Mouse (Mus musculus) hindbrain, embryonic 11.5 days (tissue): Measurements from ENCODE around the gene Gm15013. TPM values are rescaled to one million over a fixed set of nuclear protein-coding genes. Genes with fewer than 3 reads are reported as not detected.
A peak's percentile ranks its signal among the peaks of the same experiment; 100 is the strongest.
"Not testable (repeated sequence)": the region's sequence is repeated elsewhere in the genome, so short reads cannot be mapped to it uniquely, and the experiment has no call there.

ENCODE experiments used
- ATAC-seq: fragments of 200-750 bp; cut with Nextera tagmentation; 2 replicates; pipeline ENCODE4 v1.8.0; 2017; ENCODE audit warnings: mild to moderate bottlenecking, moderate TSS enrichment, moderate library complexity; ENCODE audit not compliant: low FRiP score
- DNase-seq: peaks from one replicate; pipeline ENCODE4 v3.0.0-alpha.2; 2015; ENCODE audit warnings: low spot score
- H3K27ac ChIP-seq: fragments of 300-500 bp; sonication (generic); 2 replicates; pipeline ENCODE4 v1.5.1; 2014; ENCODE audit warnings: mild to moderate bottlenecking, low read depth, low read length
- H3K27me3 ChIP-seq: fragments of 300-500 bp; sonication (generic); 2 replicates; pipeline ENCODE4 v1.6.1; 2014; ENCODE audit warnings: mild to moderate bottlenecking, low read length, moderate library complexity, mixed read lengths; ENCODE audit not compliant: control insufficient read depth, insufficient read depth
- H3K36me3 ChIP-seq: fragments of 300-500 bp; sonication (generic); 2 replicates; pipeline ENCODE4 v1.6.1; 2014; ENCODE audit warnings: mild to moderate bottlenecking, low read length, moderate library complexity, mixed read lengths; ENCODE audit not compliant: control insufficient read depth, insufficient read depth
- H3K4me1 ChIP-seq: fragments of 300-500 bp; sonication (generic); replicated peaks from 2 replicates; pipeline ENCODE4 v1.6.1; 2014; ENCODE audit warnings: low read length, mixed read lengths; ENCODE audit not compliant: control insufficient read depth, insufficient read depth
- H3K4me2 ChIP-seq: fragments of 300-500 bp; sonication (generic); replicated peaks from 2 replicates; pipeline ENCODE4 v1.6.1; 2014; ENCODE audit warnings: mild to moderate bottlenecking, low read depth, low read length
- H3K4me3 ChIP-seq: fragments of 300-500 bp; sonication (generic); 2 replicates; pipeline ENCODE4 v1.5.1; 2014; ENCODE audit warnings: low read depth, low read length
- H3K9ac ChIP-seq: fragments of 300-500 bp; sonication (generic); 2 replicates; pipeline ENCODE4 v1.6.1; 2014; ENCODE audit warnings: low read depth, low read length
- H3K9me3 ChIP-seq: fragments of 300-500 bp; sonication (generic); 2 replicates; pipeline ENCODE4 v1.6.1; 2016; ENCODE audit warnings: low read length; ENCODE audit not compliant: control insufficient read depth
- WGBS: fragments of 180-500 bp; shearing (Covaris S2); extraction: QIAGEN DNeasy Blood & Tissue Kit; methylation state at CpG from one replicate; pipeline ENCODE4 v1.1.7; 2014; 5-methylcytosine and 5-hydroxymethylcytosine counted together
- polyA plus RNA-seq: library from polyadenylated mRNA; unstranded; fragments of >200 nt; fragmentation: Nextera tagmentation; extraction: Ambion mirVana; gene quantifications from 2 replicates; pipeline ENCODE4 v1.2.1, GENCODE M21; 2014

Gene Gm15013
- polyA plus RNA-seq, result 0.28 TPM in 1 of 2 replicates, not detected in the other

DNA sequence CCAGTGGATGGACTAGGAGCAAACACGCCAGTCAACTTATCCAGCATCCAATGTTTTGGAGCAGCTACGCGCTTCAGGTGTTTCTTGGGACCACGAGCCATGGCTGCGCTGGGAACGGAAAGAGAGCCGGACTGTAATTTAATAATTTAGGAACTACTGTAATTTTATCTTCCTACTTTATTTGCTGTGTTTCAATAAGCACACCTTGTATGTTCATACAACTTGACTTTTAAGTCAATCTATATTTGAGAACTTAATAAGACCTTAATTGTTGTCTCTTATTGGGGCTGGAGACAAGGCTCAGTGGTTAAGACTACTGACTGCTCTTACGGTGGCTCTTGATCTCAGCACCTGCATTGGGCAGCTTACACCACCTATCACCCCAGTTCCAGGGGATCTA is at the start of gene Gm15013:
Gene Gm15013 (minus strand): TSS at position 101 of the 400 bp plus-strand sequence.
- H3K9me3 ChIP-seq, result no peaks in the 10 kb centered on the region
- no peaks in the 10 kb centered on the region for H3K36me3 ChIP-seq
- ATAC-seq (no peak), DNase-seq (no peak)
- no peaks in the 10 kb centered on the region for H3K4me1 ChIP-seq
- no peak within 1 kb of the TSS for H3K4me3 ChIP-seq
- H3K27me3 ChIP-seq, result no peaks in the 10 kb centered on the region
- H3K4me2 ChIP-seq, result no peak within 1 kb of the TSS
- no peak within 1 kb of the TSS for H3K27ac ChIP-seq
- 95% methylated on average over 8 of the region's 8 CpGs for WGBS
- no peak within 1 kb of the TSS for H3K9ac ChIP-seq

DNA sequence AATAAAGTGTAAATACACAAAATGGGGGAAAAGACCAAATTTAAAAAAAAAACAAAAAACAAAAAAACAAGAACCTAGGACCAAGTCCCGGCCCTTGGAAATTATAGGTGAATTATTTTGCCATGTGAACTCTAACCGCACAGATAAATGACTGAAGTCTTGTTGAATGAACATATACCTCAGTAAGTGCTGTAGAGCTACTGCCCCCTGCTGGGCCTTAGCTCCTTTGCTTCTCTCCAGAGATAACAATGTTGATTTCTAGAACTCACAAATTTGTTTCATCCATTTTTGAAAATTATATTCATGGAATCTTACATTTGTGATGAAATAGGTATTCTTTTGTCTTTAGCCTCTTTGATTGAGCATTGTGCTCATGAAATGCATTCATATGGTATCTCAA is 48.3 kb upstream of the Gm15013 start:
- DNase-seq, result peak; percentile 40
- H3K4me1 ChIP-seq, result no peaks in the 10 kb centered on the region
- no peaks in the 10 kb centered on the region for H3K36me3 ChIP-seq
- no peaks in the 10 kb centered on the region for H3K9me3 ChIP-seq
- no peak for ATAC-seq
- no peaks in the 10 kb centered on the region for H3K27me3 ChIP-seq
- H3K27ac ChIP-seq, result no peak overlapping the region
- H3K4me2 ChIP-seq, result no peak overlapping the region
- H3K4me3 ChIP-seq, result no peak overlapping the region
- 88% methylated on average over 2 of the region's 2 CpGs for WGBS
- no peak overlapping the region for H3K9ac ChIP-seq

DNA sequence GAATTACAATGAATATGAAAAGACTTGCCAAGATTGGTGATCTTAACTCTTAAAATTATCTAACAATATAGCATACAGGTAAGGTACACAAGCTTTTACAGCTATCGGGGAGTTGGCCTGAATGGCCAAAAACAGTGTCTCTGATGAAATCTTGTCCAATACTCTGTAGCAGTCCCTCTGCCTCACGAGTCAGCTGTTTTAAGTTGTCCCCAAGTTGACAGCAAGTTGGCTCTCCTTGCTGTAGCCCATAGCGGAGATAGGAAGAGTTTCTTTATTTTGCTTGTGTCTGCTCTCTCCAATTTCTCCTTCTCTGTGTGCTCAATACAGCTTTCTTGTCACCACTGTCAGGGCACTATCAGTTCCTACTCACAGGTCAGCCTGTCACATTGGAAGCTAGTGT is 44.4 kb upstream of the Gm15013 start:
- 80% methylated on average over 3 of the region's 3 CpGs for WGBS
- H3K36me3 ChIP-seq, H3K9ac ChIP-seq, H3K4me2 ChIP-seq, DNase-seq, H3K9me3 ChIP-seq, H3K4me3 ChIP-seq, H3K27me3 ChIP-seq, ATAC-seq, H3K4me1 ChIP-seq, H3K27ac ChIP-seq: not testable (repeated sequence)

DNA sequence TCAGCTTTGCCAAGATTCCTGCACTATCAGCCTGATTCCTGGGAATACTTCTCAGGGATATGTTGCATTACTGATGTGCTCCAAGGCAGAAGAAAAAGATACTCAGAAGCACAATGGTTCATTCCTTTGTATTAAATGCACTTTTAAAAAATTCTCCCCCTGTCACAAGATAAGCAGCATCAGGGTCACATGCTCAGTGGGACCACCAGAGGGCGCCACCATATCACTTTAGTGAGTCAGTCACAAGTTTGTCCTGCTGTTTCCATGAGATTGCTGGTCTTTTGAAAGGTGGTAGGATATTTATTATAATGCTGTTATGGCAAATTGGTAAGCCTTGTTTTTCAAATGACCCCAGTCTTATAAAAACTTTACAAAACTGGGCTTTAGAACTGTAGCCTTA is 37.6 kb upstream of the Gm15013 start:
- no peak overlapping the region for H3K9ac ChIP-seq
- H3K27me3 ChIP-seq, result no peaks in the 10 kb centered on the region
- H3K9me3 ChIP-seq, result no peaks in the 10 kb centered on the region
- H3K4me3 ChIP-seq, result no peak overlapping the region
- WGBS, result 0% methylated on average over 1 of the region's 1 CpGs
- H3K4me2 ChIP-seq, result no peak overlapping the region
- no peaks in the 10 kb centered on the region for H3K36me3 ChIP-seq
- DNase-seq (peak; percentile 55), ATAC-seq (no peak)
- H3K27ac ChIP-seq, result no peak overlapping the region
- no peaks in the 10 kb centered on the region for H3K4me1 ChIP-seq

DNA sequence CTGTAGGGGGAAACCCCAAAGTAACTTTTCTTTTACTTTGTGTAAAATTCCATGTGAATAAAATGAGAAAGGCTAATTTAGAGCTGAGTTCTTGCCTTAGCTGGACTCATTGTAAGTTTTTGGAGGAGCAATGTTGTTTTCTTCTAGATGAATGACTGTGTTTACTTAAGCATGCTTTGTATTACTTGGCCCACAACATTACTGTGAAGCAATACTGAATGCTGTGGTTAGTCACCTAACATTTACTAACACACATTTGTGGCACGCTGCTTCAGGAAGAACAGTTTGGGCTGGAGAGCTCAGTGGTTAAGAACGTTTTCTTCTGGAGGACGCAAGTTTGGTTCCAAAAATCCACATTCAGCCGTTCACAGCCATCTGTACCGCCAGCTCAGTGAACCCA is 22.8 kb upstream of the Gm15013 start:
- H3K36me3 ChIP-seq, result no peaks in the 10 kb centered on the region
- H3K9me3 ChIP-seq, result no peaks in the 10 kb centered on the region
- no peaks in the 10 kb centered on the region for H3K27me3 ChIP-seq
- H3K4me1 ChIP-seq, result no peaks in the 10 kb centered on the region
- H3K4me2 ChIP-seq, result no peak overlapping the region
- no peak for DNase-seq
- no peak overlapping the region for H3K27ac ChIP-seq
- H3K9ac ChIP-seq, result no peak overlapping the region
- WGBS, result 89% methylated on average over 5 of the region's 5 CpGs
- ATAC-seq, result no peak
- H3K4me3 ChIP-seq, result no peak overlapping the region

DNA sequence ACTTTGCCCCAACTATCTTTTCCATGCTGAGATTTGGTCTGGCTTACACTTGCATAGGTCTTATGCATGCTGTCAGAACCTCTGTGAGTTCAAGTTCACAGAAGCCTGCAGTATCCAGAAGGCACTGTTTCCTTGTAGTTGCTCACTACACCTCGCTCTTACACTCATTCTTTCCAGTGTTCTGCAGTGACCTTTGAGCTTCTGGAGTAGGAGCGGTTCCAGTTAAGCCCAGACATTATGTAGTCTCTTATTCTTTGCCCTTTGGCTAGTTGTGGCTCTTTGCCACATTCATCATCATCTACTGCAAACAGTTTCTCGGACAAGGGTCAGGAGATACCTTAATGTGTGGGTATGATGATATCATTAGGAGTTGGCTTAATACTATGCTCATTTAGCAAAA is 16.3 kb upstream of the Gm15013 start:
- ATAC-seq, result no peak
- 91% methylated on average over 3 of the region's 3 CpGs for WGBS
- H3K36me3 ChIP-seq, result no peaks in the 10 kb centered on the region
- no peaks in the 10 kb centered on the region for H3K4me1 ChIP-seq
- no peak overlapping the region for H3K4me3 ChIP-seq
- DNase-seq, result no peak
- no peak overlapping the region for H3K4me2 ChIP-seq
- H3K27me3 ChIP-seq, result no peaks in the 10 kb centered on the region; the same call in 1 of the 2 replicates
- H3K27ac ChIP-seq, result no peak overlapping the region
- no peak overlapping the region for H3K9ac ChIP-seq
- no peaks in the 10 kb centered on the region for H3K9me3 ChIP-seq

DNA sequence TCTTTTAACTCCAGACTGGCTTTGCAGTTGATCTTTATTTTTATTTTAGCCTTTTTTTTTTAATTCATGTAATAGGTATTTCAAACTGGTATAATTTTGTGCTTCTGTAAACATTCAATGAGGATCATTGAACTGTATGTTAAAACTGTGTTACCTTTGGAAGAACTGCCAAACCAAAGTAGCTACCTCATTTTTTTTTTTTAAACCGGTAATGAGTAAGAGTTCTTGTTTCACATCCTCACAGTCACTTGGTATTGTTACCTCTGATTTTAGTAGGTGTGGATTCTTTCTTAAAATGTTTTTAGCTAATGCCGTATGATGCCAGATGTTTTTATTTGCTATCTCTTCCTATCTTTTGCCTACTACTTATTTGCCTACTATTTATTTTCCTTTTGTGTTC is 8.1 kb upstream of the Gm15013 start:
- Histone ChIP-seq H3K4me3 (no peak overlapping the region), H3K27me3 (no peaks in the 10 kb centered on the region; the same call in 1 of the 2 replicates), H3K9me3 (no peaks in the 10 kb centered on the region), H3K9ac (no peak overlapping the region), H3K4me2 (no peak overlapping the region), H3K27ac (no peak overlapping the region), H3K36me3 (no peaks in the 10 kb centered on the region), H3K4me1 (no peaks in the 10 kb centered on the region)
- 89% methylated on average over 2 of the region's 2 CpGs for WGBS
- no peak for DNase-seq
- ATAC-seq, result no peak

DNA sequence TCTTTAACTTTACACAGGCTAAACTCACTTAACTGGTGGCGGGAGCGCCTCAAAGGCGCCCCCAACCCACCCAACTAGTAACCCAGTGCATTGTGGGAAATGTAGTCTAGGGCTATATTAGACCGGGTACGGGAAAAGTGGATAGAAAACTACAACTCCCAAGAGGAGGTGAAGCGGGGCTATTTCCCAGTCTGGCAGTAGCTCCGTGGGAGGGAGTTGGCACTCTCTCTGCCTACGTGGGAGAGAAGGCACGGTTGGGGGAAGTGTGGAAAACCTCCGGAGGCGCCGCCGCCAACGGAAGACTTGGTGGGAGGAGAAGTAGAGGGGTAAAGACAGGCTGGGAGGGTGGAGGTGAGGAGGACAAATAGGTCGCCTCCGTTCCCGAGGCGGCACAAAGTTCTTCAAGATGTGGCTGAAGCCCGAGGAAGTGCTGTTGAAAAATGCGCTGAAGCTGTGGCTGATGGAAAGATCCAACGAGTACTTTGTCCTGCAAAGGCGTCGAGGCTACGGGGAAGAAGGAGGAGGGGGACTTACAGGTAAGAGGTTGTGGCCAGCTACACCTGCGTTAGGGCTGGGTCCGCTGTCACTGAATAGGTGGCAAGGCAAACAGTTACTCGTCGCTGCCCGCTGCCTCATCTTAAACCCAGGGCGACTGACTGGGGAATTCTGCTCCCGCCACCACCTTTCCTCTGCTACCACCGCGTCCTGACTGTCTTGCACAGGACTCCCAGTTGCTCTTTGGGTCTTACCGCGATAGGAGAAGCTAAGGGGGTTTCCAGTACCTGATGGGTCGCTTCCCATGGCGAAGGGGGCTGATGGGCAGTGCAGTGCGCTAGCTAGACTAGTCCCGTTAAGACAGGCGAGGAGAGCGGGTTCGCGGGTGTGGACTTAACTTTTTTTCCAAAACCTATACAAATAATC is 29.2 kb downstream of the Gm15013 start, which contains the start of gene Tbc1d8b:
Gene Tbc1d8b (plus strand): TSS at position 222 of the 921 bp plus-strand sequence.
- WGBS, result 15% methylated on average over 43 of the region's 43 CpGs
- Histone ChIP-seq H3K9ac (peak within 1 kb of the TSS; percentile 31), H3K27me3 (peaks cover 2% of the 10 kb centered on the region; the same call in 1 of the 2 replicates), H3K4me1 (no peaks in the 10 kb centered on the region), H3K36me3 (no peaks in the 10 kb centered on the region), H3K4me3 (peak within 1 kb of the TSS; percentile 44), H3K9me3 (no peaks in the 10 kb centered on the region), H3K4me2 (peak within 1 kb of the TSS; percentile 65), H3K27ac (no peak within 1 kb of the TSS)
- ATAC-seq (peak; percentile 99), DNase-seq (peak; percentile 79)

DNA sequence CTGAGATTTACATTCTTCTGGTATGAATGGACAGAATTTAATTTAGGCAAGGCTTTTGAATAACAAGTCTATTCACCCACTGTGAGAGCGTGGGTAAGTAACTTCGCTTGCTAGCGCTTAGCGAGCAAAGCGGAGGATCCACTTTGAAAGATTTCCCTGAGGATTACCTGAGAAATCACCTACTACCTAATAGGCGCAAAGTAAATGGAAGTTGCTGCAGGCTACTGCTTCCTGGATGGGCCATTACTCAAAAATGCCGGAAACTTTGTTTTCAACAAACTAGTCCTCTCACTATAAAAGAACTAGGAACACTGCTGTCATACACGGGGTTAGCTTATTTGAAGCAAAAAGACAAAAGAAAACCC is 29.9 kb downstream of the Gm15013 start:
- 0 out of 2 replicates have a peak overlapping the region, but pooled peaks have one; percentile 15 for H3K9ac ChIP-seq
- H3K4me3 ChIP-seq, result peak overlapping the region; percentile 44
- H3K27me3 ChIP-seq, result peaks cover 2% of the 10 kb centered on the region; the same call in 1 of the 2 replicates
- no peaks in the 10 kb centered on the region for H3K36me3 ChIP-seq
- peak overlapping the region; percentile 17; the same call in 1 of the 2 replicates for H3K4me2 ChIP-seq
- ATAC-seq, result no peak; the same call in none of the 2 replicates
- no peaks in the 10 kb centered on the region for H3K9me3 ChIP-seq
- 18% methylated on average over 8 of the region's 8 CpGs for WGBS
- no peak overlapping the region for H3K27ac ChIP-seq
- no peak for DNase-seq
- H3K4me1 ChIP-seq, result no peaks in the 10 kb centered on the region
